Comparison of ENCODE assay signal across 9 mouse cellular contexts in the genomic region with DNA sequence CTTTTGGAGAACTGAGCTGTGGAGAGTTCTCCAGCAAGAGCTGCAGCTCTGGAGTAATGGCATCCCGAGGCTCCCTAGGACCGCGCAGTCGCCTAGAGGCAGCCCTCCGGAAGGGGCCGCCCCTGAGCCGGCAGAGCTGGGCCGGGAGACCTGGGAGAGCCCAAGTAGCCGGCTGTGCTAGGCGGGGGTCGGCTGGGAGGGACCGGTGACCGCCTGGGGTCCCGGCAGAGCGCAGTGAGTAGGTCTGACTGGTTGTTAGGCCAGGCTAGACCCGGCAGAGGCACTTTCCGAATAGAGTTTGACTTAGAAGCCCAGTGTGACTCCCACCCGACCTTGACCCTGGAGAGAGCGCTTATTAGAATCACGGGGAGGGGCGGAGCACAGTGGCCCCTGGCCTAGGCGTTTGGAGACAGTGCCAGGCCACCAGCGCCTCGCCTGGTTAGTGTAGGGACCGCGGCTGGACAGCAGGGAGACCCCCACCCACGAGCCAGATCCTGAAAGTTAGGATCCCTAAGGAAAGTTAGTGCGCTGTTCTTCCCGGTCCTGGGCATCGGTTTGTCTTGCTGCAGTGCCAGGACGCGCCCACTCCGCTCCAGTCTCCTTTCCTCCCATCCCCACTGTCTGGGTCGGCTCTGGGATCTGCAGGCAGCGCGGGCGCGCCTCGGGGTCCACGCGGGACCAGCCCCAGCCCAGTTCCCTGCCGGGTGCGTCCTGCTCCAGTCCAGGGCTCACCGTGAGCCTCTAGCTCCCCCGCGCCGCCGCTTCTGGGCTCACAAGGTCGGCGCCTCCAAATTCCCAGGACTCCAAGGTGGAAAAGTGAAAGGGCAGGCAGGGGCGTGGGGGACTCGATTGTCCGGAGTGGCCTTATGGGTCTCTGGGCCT. TPM values are rescaled to one million over a fixed set of nuclear protein-coding genes. Genes with fewer than 3 reads are reported as not detected.
DNase-seq lines count a peak whose midpoint lies in the region; ATAC-seq lines count a peak whose summit lies in the region.
"Had no signal": no experiment of that assay in that cellular context is flagged by ENCODE, and none has a peak within 500 bp of the region (broad histone marks: within the 10 kb centered on the region; RNA-seq: fewer than 3 reads in every experiment).

A gene (minus strand): TSS at position 70 of the 882 bp plus-strand sequence.

- peak; percentile 76 for ATAC-seq in megakaryocyte progenitor cell, adult 5-6 weeks (replicated peaks; ENCODE audit: poor library complexity)
- ATAC-seq in monocyte, adult 5-6 weeks (replicated peaks; ENCODE audit: insufficient number of reproducible peaks, low FRiP score, low TSS enrichment, poor library complexity, severe bottlenecking) = no peak

- intact Hi-C loops in gastrocnemius, postnatal 36 days (cut with DNase I) = no loop called here
- intact Hi-C loops in left cerebral cortex, postnatal 14 days (cut with DNase I) = no loop called here

- DNase-seq in adrenal gland, adult (ENCODE audit: inconsistent age in 2 of 2, low spot score in 1 of 2) = peak; percentile 90 to 96
- DNase-seq in embryo, embryonic 11 days = peak; percentile 91
- peak; percentile 80 to 81 for DNase-seq in gastrocnemius, postnatal 36 days
- DNase-seq in induced T-regulatory cell, adult 2 months (ENCODE audit: low read depth) = peak; percentile 12
- peak; percentile 39 to 65 for DNase-seq in left cerebral cortex, postnatal 14 days (ENCODE audit: low spot score in 2 of 2)
- peak; percentile 62 for DNase-seq in right cerebral cortex, postnatal 4 days

RNA-seq across cellular contexts. Expression of the gene that starts here (rescaled TPM):
- under 1 TPM in 1 of 2 experiments, not detected in 1; 0.33 TPM for total RNA-seq in gastrocnemius, postnatal 36 days (2021)
- total RNA-seq in left cerebral cortex, postnatal 14 days (2021) = 1 to 10 TPM; 1.3 TPM
- total RNA-seq in megakaryocyte progenitor cell, adult 5-6 weeks (2015) = 0.32 and 0.78 TPM in 2 replicates
- 0.21 and 0.54 TPM in 2 replicates for total RNA-seq in megakaryocyte progenitor cell, adult 5-6 weeks (2017)
- total RNA-seq in monocyte, adult 5-6 weeks (2017) = not detected in 3 replicates
- total RNA-seq: neutrophil, adult 5-6 weeks had no signal

Comparison
In these comparisons a context has a peak if more than half of its experiments do, and no peak if none do; other contexts are left out.
1. Peak in DNase-seq in gastrocnemius, postnatal 36 days; RNA of the gene not detected or under 1 TPM.
2. Peak in ATAC-seq in megakaryocyte progenitor cell, adult 5-6 weeks; RNA of the gene not detected or under 1 TPM.
3. DNase-seq: peak in every context shown above with its lines; median percentile 93 in adrenal gland, adult; 91 in embryo, embryonic 11 days; 80 in gastrocnemius, postnatal 36 days; 62 in right cerebral cortex, postnatal 4 days; 52 in left cerebral cortex, postnatal 14 days; 12 in induced T-regulatory cell, adult 2 months.